Mouse (Mus musculus): ENCODE measurements around the gene Klhdc7a. TPM values are rescaled to one million over a fixed set of nuclear protein-coding genes. Genes with fewer than 3 reads are reported as not detected.

Gene Klhdc7a
- polyA plus RNA-seq, 2 experiments, result 0.20 to 0.39 TPM

DNA sequence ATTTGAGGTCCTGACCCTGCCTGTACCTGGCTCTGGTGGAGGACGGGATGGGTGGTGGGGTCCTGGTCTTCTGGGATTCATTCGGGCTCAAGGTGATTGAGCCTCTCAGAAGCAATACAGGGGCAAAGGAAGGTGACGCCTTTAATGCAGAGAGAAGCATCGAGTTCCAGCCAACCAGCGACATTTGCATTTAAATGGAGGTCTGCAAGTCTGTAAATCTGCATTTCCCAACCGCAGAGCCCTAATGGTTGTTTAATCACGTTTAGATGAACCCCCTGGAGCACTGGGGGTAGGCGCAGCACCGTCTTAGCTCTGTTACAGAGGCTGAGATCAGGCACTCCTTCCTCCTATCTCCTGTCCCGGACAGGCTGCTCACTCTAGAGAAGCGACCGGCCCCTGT lies 34.2 kb upstream of the Klhdc7a start:
- H3K36me3 ChIP-seq (replicated peaks; ENCODE audit: control insufficient read depth, insufficient read depth, low read depth), result no peaks in the 10 kb centered on the region
- no peak overlapping the region for H3K27ac ChIP-seq
- no peak overlapping the region for H3K4me3 ChIP-seq (ENCODE audit: insufficient read depth in 1 of 2, low read depth in 2 of 2, low read length in 2 of 2)
- TF ChIP-seq EP300 (IDR thresholded peaks at IDR 0.05; ENCODE audit: low read depth) (no peak), CTCF (IDR thresholded peaks at IDR 0.05; ENCODE audit: low read depth) (no peak)
- DNase-seq (ENCODE audit: low read depth in 3 of 3, low spot score in 3 of 3) (no peak), ATAC-seq (ENCODE audit: insufficient read depth) (no peak)
- no peaks in the 10 kb centered on the region for H3K9me3 ChIP-seq (ENCODE audit: control insufficient read depth, low read length)
- H3K4me1 ChIP-seq (replicated peaks; ENCODE audit: control insufficient read depth in 2 of 2, insufficient read depth in 2 of 2, low read length in 1 of 2), result no peaks in the 10 kb centered on the region
- H3K9ac ChIP-seq (replicated peaks), result no peak overlapping the region
- no peak overlapping the region for H3K4me2 ChIP-seq (ENCODE audit: low read depth)
- 12% methylated on average over 12 of the region's 12 CpGs for WGBS (ENCODE audit: insufficient replicate concordance)
- H3K27me3 ChIP-seq (ENCODE audit: control insufficient read depth, insufficient read depth, low read length), result peaks cover 4% of the 10 kb centered on the region

- H3K9ac ChIP-seq (replicated peaks), result no peak overlapping the region
- no peaks in the 10 kb centered on the region for H3K9me3 ChIP-seq (ENCODE audit: control insufficient read depth, low read length)
- TF ChIP-seq EP300 (IDR thresholded peaks at IDR 0.05; ENCODE audit: low read depth) (no peak), CTCF (IDR thresholded peaks at IDR 0.05; ENCODE audit: low read depth) (no peak)
- no peaks in the 10 kb centered on the region for H3K4me1 ChIP-seq (replicated peaks; ENCODE audit: control insufficient read depth in 2 of 2, insufficient read depth in 2 of 2, low read length in 1 of 2)
- H3K4me3 ChIP-seq (ENCODE audit: insufficient read depth in 1 of 2, low read depth in 2 of 2, low read length in 2 of 2), result no peak overlapping the region
- 62% methylated on average over 5 of the region's 5 CpGs for WGBS (ENCODE audit: insufficient replicate concordance)
- H3K27ac ChIP-seq, result no peak overlapping the region
- ATAC-seq (ENCODE audit: insufficient read depth) (no peak), DNase-seq (ENCODE audit: low read depth in 3 of 3, low spot score in 3 of 3) (no peak)
- no peak overlapping the region for H3K4me2 ChIP-seq (ENCODE audit: low read depth)
- H3K36me3 ChIP-seq (replicated peaks; ENCODE audit: control insufficient read depth, insufficient read depth, low read depth), result no peaks in the 10 kb centered on the region
- H3K27me3 ChIP-seq (ENCODE audit: control insufficient read depth, insufficient read depth, low read length), result peaks cover 4% of the 10 kb centered on the region
Measured at GRCm38 (mm10) chr4:140000911-140001310, 33.1 kb upstream of the Klhdc7a start.

DNA sequence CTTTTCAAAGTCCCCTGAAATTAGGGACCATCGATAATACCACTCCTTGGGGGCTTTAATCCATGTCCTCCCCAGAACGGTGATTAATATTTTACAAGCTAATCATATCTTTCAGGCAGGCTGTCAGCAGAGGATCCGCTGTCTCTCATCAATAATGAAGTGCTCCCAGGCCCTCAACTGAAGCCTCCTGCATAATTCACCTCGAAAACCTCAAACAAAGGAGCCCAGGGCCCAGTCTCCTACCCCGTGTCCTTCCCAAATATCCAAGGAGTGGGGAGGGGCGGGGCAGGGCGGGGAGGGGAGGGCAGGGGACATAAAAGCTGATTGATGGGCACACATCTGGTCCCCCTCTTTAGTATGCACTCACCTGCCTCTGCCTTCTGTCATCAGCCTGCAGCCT lies 31.2 kb upstream of the Klhdc7a start:
- Histone ChIP-seq H3K4me1 (replicated peaks; ENCODE audit: control insufficient read depth in 2 of 2, insufficient read depth in 2 of 2, low read length in 1 of 2) (no peaks in the 10 kb centered on the region), H3K27me3 (ENCODE audit: control insufficient read depth, insufficient read depth, low read length) (no peaks in the 10 kb centered on the region; the same call in 1 of the 2 replicates), H3K9ac (replicated peaks) (no peak overlapping the region), H3K36me3 (replicated peaks; ENCODE audit: control insufficient read depth, insufficient read depth, low read depth) (no peaks in the 10 kb centered on the region), H3K4me2 (ENCODE audit: low read depth) (no peak overlapping the region), H3K4me3 (ENCODE audit: insufficient read depth in 1 of 2, low read depth in 2 of 2, low read length in 2 of 2) (no peak overlapping the region), H3K9me3 (ENCODE audit: control insufficient read depth, low read length) (no peaks in the 10 kb centered on the region), H3K27ac (no peak overlapping the region)
- DNase-seq (ENCODE audit: low read depth in 3 of 3, low spot score in 3 of 3) (no peak), ATAC-seq (ENCODE audit: insufficient read depth) (no peak)
- WGBS (ENCODE audit: insufficient replicate concordance), result 52% methylated on average over 7 of the region's 7 CpGs
- TF ChIP-seq CTCF (IDR thresholded peaks at IDR 0.05; ENCODE audit: low read depth) (no peak), EP300 (IDR thresholded peaks at IDR 0.05; ENCODE audit: low read depth) (no peak)

- H3K4me2 ChIP-seq (ENCODE audit: low read depth), result no peak overlapping the region
- H3K4me3 ChIP-seq (ENCODE audit: insufficient read depth in 1 of 2, low read depth in 2 of 2, low read length in 2 of 2), result no peak overlapping the region
- ATAC-seq (ENCODE audit: insufficient read depth) (no peak), DNase-seq (ENCODE audit: low read depth in 3 of 3, low spot score in 3 of 3) (no peak)
- TF ChIP-seq EP300 (IDR thresholded peaks at IDR 0.05; ENCODE audit: low read depth) (no peak), CTCF (IDR thresholded peaks at IDR 0.05; ENCODE audit: low read depth) (no peak)
- no peaks in the 10 kb centered on the region for H3K36me3 ChIP-seq (replicated peaks; ENCODE audit: control insufficient read depth, insufficient read depth, low read depth)
- no peaks in the 10 kb centered on the region for H3K9me3 ChIP-seq (ENCODE audit: control insufficient read depth, low read length)
- WGBS (ENCODE audit: insufficient replicate concordance), result 53% methylated on average over 8 of the region's 8 CpGs
- H3K9ac ChIP-seq (replicated peaks), result no peak overlapping the region
- H3K27ac ChIP-seq, result no peak overlapping the region
- no peaks in the 10 kb centered on the region; a peak in 1 of 4 replicates for H3K4me1 ChIP-seq (replicated peaks; ENCODE audit: control insufficient read depth in 2 of 2, insufficient read depth in 2 of 2, low read length in 1 of 2)
- no peaks in the 10 kb centered on the region for H3K27me3 ChIP-seq (ENCODE audit: control insufficient read depth, insufficient read depth, low read length)
Measured at GRCm38 (mm10) chr4:139995659-139996058, 27.8 kb upstream of the Klhdc7a start.

DNA sequence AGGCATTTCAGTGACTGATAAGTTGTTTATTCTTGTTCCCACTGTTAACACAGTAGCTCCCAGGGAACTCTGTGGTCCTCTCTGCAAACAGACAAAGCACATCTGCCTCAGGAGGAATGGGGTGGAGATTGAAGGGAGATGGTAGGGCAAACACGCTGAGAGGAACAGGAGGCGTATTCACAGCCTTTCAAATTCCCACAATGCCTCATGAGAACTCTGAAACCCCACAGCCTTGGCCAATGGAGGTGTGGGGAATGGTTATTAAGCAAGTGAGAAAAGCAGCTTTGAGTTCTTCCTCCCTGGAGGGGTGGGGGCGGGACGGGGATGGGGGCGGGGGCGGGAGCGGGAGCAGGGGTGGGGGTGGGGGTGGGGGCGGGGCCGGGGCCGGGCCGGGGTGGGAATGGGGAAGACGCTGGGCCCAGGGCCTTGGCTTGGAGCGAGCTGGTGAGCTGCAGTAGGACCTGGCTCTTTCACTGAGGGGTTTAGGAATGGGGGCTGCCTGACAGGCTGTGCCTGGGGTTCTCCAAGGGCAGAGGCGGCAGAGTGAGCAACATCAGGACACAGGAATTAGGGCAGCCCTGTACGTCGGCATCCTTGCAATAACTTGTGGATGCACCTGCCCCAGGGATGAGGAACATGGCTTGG lies 25.4 kb upstream of the Klhdc7a start:
- H3K27me3 ChIP-seq (ENCODE audit: control insufficient read depth, insufficient read depth, low read length), result no peaks in the 10 kb centered on the region
- H3K9me3 ChIP-seq (ENCODE audit: control insufficient read depth, low read length), result no peaks in the 10 kb centered on the region
- no peak overlapping the region for H3K4me3 ChIP-seq (ENCODE audit: insufficient read depth in 1 of 2, low read depth in 2 of 2, low read length in 2 of 2)
- WGBS (ENCODE audit: insufficient replicate concordance), result 16% methylated on average over 13 of the region's 16 CpGs
- ATAC-seq (ENCODE audit: insufficient read depth) (no peak), DNase-seq (ENCODE audit: low read depth in 3 of 3, low spot score in 3 of 3) (no peak)
- H3K27ac ChIP-seq, result no peak overlapping the region
- H3K4me2 ChIP-seq (ENCODE audit: low read depth), result no peak overlapping the region
- no peaks in the 10 kb centered on the region for H3K36me3 ChIP-seq (replicated peaks; ENCODE audit: control insufficient read depth, insufficient read depth, low read depth)
- no peak overlapping the region for H3K9ac ChIP-seq (replicated peaks)
- no peak for TF ChIP-seq EP300 (IDR thresholded peaks at IDR 0.05; ENCODE audit: low read depth)
- TF ChIP-seq CTCF (IDR thresholded peaks at IDR 0.05; ENCODE audit: low read depth), result no peak
- no peaks in the 10 kb centered on the region; a peak in 1 of 4 replicates for H3K4me1 ChIP-seq (replicated peaks; ENCODE audit: control insufficient read depth in 2 of 2, insufficient read depth in 2 of 2, low read length in 1 of 2)
